Mouse (Mus musculus) limb, embryonic 10.5 days (tissue): ENCODE measurements around the gene Rnf151. TPM values are rescaled to one million over a fixed set of nuclear protein-coding genes. Genes with fewer than 3 reads are reported as not detected.

Source experiments
- DNase-seq: peaks from one replicate; pipeline ENCODE4 v3.0.0-alpha.2; 2017; ENCODE audit warnings: low spot score
- H3K27ac ChIP-seq: fragments of 300-500 bp; sonication (generic); 2 replicates; pipeline ENCODE4 v1.5.1; 2016; ENCODE audit warnings: mild to moderate bottlenecking
- H3K27me3 ChIP-seq: fragments of 300-500 bp; sonication (generic); 2 replicates; pipeline ENCODE4 v1.6.1; 2016; ENCODE audit warnings: low read depth, mild to moderate bottlenecking; ENCODE audit not compliant: poor library complexity, severe bottlenecking
- H3K36me3 ChIP-seq: fragments of 300-500 bp; sonication (generic); 2 replicates; pipeline ENCODE4 v1.6.1; 2016; ENCODE audit warnings: mild to moderate bottlenecking, moderate library complexity
- H3K4me1 ChIP-seq: fragments of 300-500 bp; sonication (generic); 2 replicates; pipeline ENCODE4 v1.6.1; 2016
- H3K4me3 ChIP-seq: fragments of 300-500 bp; sonication (generic); 2 replicates; pipeline ENCODE4 v1.5.1; 2016; ENCODE audit warnings: mild to moderate bottlenecking, moderate library complexity
- H3K9me3 ChIP-seq: fragments of 300-500 bp; sonication (generic); replicated peaks from 2 replicates; pipeline ENCODE4 v1.6.1; 2016; ENCODE audit warnings: mild to moderate bottlenecking
- WGBS: fragments of 180-500 bp; shearing (Covaris S2); methylation state at CpG from one replicate; pipeline ENCODE4 v1.1.7; 2016; 5-methylcytosine and 5-hydroxymethylcytosine counted together
- polyA plus RNA-seq: library from polyadenylated mRNA; unstranded; fragments of >200 nt; fragmentation: Nextera tagmentation; extraction: Ambion mirVana; gene quantifications from 2 replicates; pipeline ENCODE4 v1.2.1, GENCODE M21; 2016

The Rnf151 gene
- polyA plus RNA-seq, result 0.21 and 0.38 TPM in 2 replicates

DNA sequence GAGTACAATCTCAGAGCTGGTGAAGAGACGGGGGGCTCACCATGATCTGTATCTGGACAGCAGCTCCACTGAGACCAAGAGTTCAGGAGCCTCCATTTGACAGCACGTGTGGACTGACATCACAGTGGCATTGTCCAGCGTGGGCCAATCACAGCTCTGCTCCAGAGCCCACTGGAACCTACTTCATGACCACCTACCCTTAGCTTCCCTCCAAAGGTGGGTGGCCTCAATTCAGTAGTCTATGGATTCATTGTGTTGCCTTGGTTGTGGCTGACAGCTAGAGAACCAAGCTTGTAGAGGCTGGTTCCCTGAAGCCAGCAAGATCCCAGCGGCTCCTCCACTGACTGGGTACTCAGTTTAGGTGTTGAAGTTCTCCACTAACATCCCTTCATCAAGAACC, at the start of gene Rnf151, which contains the start of gene Rps2:
Gene Rnf151, minus strand, starts transcription at position 121 of the 400 bp plus-strand sequence.
Gene Rps2, plus strand, starts transcription at position 174 of the 400 bp plus-strand sequence.
- 86% methylated on average over 4 of the region's 4 CpGs for WGBS
- Histone ChIP-seq H3K27me3 (no peaks in the 10 kb centered on the region), H3K4me1 (peaks cover 22% of the 10 kb centered on the region), H3K4me3 (peak within 1 kb of the TSS; percentile 77), H3K36me3 (peaks cover 57% of the 10 kb centered on the region), H3K9me3 (no peaks in the 10 kb centered on the region), H3K27ac (no peak within 1 kb of the TSS)
- no peak for DNase-seq

- Histone ChIP-seq H3K27me3 (peaks cover 17% of the 10 kb centered on the region; the same call in 1 of the 2 replicates), H3K27ac (no peak overlapping the region), H3K4me1 (peaks cover 49% of the 10 kb centered on the region), H3K36me3 (no peaks in the 10 kb centered on the region), H3K4me3 (no peak overlapping the region), H3K9me3 (no peaks in the 10 kb centered on the region)
- DNase-seq, result no peak
- WGBS, result 35% methylated on average over 12 of the region's 12 CpGs
Observed at GRCm38 (mm10) chr17:24766266-24766875, 48.5 kb upstream of the Rnf151 start.

DNA sequence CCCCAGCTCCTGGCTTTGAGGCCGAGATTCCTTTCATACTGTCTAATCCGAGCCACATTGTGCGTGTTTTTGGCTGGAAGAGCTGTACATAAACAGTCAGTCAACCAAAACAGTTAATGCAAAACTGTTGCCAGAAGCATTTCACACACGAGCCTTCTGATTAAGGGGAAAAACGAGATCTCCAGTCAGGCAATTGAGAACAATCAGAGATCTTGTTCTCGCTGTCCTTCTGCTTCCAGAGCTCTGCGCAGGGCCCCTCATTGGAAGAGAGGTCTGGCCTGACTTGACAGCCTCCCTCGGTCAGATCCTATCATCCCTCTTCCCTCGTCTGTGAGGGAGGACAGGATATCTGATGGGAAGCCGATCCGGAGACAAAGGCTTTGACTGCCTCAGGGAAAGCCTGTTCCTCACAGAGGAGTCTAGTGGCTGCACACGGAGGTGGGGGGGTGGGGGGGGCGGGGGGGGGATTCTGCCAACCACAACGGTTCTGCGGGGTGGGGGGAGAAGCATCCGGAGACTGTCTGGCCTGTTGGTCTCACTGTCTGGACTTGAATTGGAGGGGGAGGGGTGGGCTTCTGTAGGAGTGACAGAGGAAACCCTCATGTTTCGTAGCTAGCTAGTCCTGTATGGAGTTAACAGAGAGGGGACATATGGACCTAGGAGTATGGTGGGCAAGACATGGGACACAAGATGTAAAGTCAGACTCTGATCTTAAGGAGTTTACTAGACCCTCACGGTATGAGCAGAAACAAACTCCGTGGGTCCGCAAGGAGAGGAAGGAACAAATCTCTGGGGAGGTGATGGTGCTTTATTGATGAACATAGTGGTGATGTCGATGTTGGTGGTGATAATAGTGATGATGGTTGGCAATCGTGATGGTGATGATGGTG, 47.4 kb upstream of the Rnf151 start:
- H3K4me3 ChIP-seq, result no peak overlapping the region
- WGBS, result 57% methylated on average over 22 of the region's 22 CpGs
- H3K36me3 ChIP-seq, result no peaks in the 10 kb centered on the region
- DNase-seq, result no peak
- peaks cover 57% of the 10 kb centered on the region for H3K4me1 ChIP-seq
- no peaks in the 10 kb centered on the region for H3K9me3 ChIP-seq
- peak overlapping the region; percentile 59; the same call in 1 of the 2 replicates for H3K27ac ChIP-seq
- H3K27me3 ChIP-seq, result peaks cover 17% of the 10 kb centered on the region; the same call in 1 of the 2 replicates

DNA sequence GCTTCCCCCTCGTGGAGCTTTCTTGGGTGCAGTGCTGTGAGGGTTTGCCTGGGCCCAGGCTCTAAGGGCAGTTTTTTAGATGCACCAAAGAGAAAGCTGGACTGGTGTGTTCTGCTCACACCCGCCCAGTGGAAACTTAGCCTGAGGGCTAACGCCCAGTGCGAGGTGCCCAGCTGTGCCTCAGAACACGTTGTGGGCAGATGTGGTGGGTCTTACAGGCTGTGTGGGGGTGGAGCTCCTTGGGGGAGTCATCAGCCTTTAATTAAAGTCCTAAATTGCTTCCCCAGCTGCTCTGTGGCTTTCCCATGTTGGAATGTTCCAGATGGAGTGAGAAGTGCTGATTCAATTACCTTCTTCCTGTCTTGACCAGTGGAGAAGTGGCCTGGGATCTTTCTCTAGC, 43.3 kb upstream of the Rnf151 start:
- Histone ChIP-seq H3K9me3 (no peaks in the 10 kb centered on the region), H3K27me3 (peaks cover 8% of the 10 kb centered on the region; the same call in 1 of the 2 replicates), H3K4me1 (peaks cover 61% of the 10 kb centered on the region), H3K36me3 (peaks cover 4% of the 10 kb centered on the region; the same call in 1 of the 2 replicates), H3K4me3 (peak overlapping the region; percentile 3; the same call in 1 of the 2 replicates), H3K27ac (peak overlapping the region; percentile 75)
- peak; percentile 78 for DNase-seq
- 27% methylated on average over 5 of the region's 5 CpGs for WGBS

DNA sequence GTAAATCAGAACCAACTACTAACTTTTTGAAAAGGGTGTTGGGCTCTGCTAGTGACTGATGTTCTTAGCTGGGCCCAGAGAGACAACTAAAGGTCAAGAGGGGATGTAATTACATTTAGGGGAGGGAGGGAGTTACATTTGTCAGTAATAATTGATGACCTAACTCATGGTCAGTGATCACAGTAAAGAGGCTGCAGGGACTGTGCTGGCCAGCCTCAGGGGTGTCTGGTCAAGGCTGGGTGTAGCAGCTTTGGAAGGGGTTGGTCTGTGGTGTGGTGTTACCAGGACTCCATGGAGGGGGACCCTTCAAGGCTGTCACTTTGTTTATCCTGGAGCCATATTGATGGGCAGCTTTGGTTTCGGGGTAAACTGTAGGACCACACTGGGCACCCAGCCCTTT, 39.5 kb upstream of the Rnf151 start:
- 79% methylated on average over 1 of the region's 1 CpGs for WGBS
- Histone ChIP-seq H3K4me1 (peaks cover 68% of the 10 kb centered on the region), H3K36me3 (peaks cover 4% of the 10 kb centered on the region; the same call in 1 of the 2 replicates), H3K9me3 (no peaks in the 10 kb centered on the region), H3K4me3 (no peak overlapping the region), H3K27ac (0 out of 2 replicates have a peak overlapping the region, but pooled peaks have one; percentile 21), H3K27me3 (peaks cover 45% of the 10 kb centered on the region)
- no peak for DNase-seq

DNA sequence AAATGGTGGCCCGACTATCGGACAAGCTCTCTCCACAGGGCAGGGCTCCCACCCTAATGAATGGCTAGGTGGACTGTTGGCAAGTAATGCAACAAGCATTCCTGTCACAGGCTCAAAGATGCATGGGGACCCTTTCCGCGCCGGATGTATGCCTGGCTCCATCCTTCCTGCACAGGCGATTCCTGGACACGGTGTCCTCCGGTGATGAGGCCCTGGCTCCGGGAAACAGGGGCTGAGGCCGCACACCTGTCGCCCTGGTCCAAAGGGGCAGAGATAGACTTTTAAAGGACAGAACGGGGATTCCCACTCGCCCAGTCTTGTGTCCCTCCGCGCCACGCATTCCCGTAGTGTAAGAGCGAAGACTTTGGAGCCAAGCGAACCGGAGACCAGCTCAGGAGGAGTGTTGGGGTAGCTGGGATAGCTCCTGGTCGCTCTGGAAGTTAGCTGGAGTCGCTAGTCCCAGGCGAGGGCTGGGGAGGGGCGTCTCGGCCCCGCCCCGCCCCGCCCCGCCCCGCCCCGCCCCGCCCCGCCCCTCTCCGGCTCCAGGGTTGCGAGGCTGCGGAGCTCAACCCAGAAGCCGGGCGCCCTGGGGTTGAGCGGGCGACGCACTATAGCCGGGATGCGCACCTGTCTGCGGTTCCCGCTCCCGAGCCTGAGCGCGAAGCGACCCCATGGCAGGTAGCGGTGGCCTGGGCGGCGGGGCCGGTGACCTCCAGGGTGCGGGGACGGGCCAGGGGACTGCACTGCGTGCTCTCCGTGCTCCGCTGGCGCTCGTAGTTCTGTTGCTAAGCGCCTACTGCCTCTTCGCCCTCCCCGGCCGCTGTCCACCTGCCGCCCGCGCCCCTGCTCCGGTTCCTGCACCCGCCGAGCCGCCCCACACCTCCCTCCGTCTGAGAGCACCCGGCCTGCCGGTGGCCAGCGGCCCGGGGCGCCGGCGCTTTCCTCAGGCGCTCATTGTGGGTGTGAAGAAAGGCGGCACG, 34.8 kb upstream of the Rnf151 start, which contains the start of gene Hs3st6:
Gene Hs3st6, plus strand, starts transcription at position 574 of the 980 bp plus-strand sequence.
- Histone ChIP-seq H3K27me3 (peaks cover 78% of the 10 kb centered on the region), H3K27ac (peak within 1 kb of the TSS; percentile 27)

GRCm38 (mm10) chr17:24751528-24751927, 33.7 kb upstream of the Rnf151 start:
- no peaks in the 10 kb centered on the region for H3K36me3 ChIP-seq
- 20% methylated on average over 4 of the region's 4 CpGs for WGBS
- H3K9me3 ChIP-seq, result no peaks in the 10 kb centered on the region
- H3K4me1 ChIP-seq, result peaks cover 44% of the 10 kb centered on the region
- peaks cover 74% of the 10 kb centered on the region for H3K27me3 ChIP-seq
- H3K4me3 ChIP-seq, result peak overlapping the region; percentile 69; the same call in 1 of the 2 replicates
- no peak overlapping the region for H3K27ac ChIP-seq
- no peak for DNase-seq

More for the DNA sequence above, 34.8 kb upstream of the Rnf151 start, which contains the start of gene Hs3st6:
- peaks cover 1% of the 10 kb centered on the region; the same call in 1 of the 2 replicates for H3K36me3 ChIP-seq
- H3K4me1 ChIP-seq, result peaks cover 44% of the 10 kb centered on the region
- peak within 1 kb of the TSS; percentile 69 for H3K4me3 ChIP-seq
- H3K9me3 ChIP-seq, result no peaks in the 10 kb centered on the region
- WGBS, result under 1% methylated on average over 80 of the region's 82 CpGs
- peak; percentile 81 for DNase-seq

GRCm38 (mm10) chr17:24746986-24747385, 29.1 kb upstream of the Rnf151 start:
- Histone ChIP-seq H3K9me3 (no peaks in the 10 kb centered on the region), H3K36me3 (peaks cover 8% of the 10 kb centered on the region; the same call in 1 of the 2 replicates), H3K27me3 (peaks cover 29% of the 10 kb centered on the region), H3K27ac (peak overlapping the region; percentile 12), H3K4me1 (peaks cover 25% of the 10 kb centered on the region), H3K4me3 (no peak overlapping the region)
- WGBS, result 38% methylated on average over 4 of the region's 4 CpGs
- no peak for DNase-seq

DNA sequence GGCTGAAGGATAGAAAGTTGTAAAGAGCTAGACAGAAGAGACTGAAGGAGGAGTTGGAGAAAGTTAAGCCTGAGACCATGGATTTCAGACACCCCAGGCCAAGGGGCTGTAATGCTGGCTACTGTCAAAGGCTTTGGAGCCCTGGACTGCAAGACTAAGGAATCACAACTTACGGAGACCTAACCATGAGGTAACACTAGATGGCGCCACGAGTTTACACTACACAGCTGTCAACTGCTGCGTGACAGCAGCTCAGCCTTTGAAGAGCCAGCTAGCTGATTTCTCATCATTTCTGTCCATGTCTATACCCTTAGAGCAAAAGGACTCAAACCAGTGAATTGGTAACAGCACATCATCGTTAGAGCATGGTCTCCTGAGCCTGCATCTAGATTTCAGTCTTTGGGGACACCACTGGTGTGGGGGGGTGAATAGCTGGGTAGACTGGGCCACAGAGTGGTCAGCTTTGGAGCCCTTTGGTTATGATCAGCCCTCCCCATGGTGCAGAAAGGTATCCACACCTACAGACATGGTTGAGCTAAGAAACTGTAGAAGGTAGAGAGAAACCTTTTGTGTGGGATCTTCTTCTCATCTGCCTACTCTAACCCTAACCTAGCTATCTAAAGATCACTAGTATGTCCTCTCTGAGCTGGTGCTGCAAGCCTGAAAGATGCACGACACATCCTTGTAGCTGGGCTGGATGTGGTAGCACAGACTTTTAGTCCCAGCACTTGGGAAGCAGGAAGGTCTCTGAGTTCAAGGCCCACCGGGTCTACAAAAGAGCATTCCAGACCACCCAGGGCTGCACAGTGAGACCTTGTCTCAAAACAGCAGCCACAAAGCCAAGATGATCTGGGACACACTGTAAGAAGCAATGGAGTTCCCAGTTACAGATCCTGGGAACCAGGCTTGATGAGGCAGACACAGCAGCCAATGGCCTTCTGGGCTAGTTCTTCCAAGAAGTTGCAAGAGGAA, 27.9 kb upstream of the Rnf151 start:
- H3K27ac ChIP-seq, result 0 out of 2 replicates have a peak overlapping the region, but pooled peaks have one; percentile 10
- peaks cover 19% of the 10 kb centered on the region for H3K36me3 ChIP-seq
- 22% methylated on average over 7 of the region's 7 CpGs for WGBS
- DNase-seq, result peak; percentile 87
- H3K9me3 ChIP-seq, result no peaks in the 10 kb centered on the region
- H3K27me3 ChIP-seq, result peaks cover 17% of the 10 kb centered on the region
- no peak overlapping the region for H3K4me3 ChIP-seq
- H3K4me1 ChIP-seq, result peaks cover 25% of the 10 kb centered on the region

DNA sequence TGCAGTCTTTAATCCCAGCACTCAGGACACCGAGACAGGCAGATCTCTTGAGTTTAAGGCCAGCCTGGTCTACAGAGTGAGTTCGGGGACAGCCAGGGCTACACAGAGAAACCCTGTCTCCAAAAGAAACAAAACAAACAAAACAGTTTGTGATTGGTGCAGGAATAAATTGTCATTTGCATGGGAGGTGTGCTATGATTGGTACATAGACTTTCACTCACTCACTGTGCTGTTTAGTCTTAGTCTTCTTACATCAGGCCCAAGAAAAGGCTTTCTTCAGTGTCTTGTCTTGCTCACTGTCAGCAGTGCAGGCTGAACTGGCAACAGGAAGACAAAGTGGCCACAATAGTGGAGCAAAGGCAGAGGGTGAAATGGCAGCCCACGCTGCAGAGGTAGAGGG, 26.5 kb upstream of the Rnf151 start:
- Histone ChIP-seq H3K36me3 (peaks cover 30% of the 10 kb centered on the region), H3K27me3 (peaks cover 5% of the 10 kb centered on the region), H3K4me3 (no peak overlapping the region), H3K27ac (no peak overlapping the region), H3K9me3 (no peaks in the 10 kb centered on the region), H3K4me1 (peaks cover 25% of the 10 kb centered on the region)
- no peak for DNase-seq
- WGBS, result 80% methylated on average over 3 of the region's 3 CpGs

DNA sequence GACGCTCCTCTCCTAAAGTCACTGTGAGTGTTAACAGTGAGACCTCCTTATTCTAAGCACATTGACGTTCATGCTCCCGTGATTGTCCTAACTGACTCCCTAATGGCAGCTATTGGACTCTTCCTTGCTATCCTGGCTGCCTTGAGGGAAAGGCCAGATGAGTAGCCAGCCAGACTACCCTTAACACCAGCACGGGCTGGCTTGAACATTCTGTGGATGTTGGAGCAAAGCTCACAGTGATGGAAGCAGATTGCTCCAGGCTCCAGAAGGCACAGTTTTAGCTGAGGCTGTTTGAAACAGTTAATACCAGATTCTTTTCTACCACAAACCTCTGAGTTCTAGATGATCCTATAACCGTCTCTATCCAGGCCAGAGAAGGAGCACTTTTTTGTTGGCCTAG, 26.0 kb upstream of the Rnf151 start:
- H3K27ac ChIP-seq, result no peak overlapping the region
- H3K27me3 ChIP-seq, result 0 out of 2 replicates have a peak, but pooled peaks cover under 1% of the 10 kb centered on the region
- peaks cover 25% of the 10 kb centered on the region for H3K4me1 ChIP-seq
- WGBS, result 81% methylated on average over 5 of the region's 5 CpGs
- H3K9me3 ChIP-seq, result no peaks in the 10 kb centered on the region
- peaks cover 30% of the 10 kb centered on the region for H3K36me3 ChIP-seq
- H3K4me3 ChIP-seq, result no peak overlapping the region
- no peak for DNase-seq
